Mouse (Mus musculus) lung, embryonic 16.5 days (tissue): ENCODE results near the gene Trappc4. TPM values are rescaled to one million over a fixed set of nuclear protein-coding genes. Genes with fewer than 3 reads are reported as not detected.
"Not testable (repeated sequence)": the region's sequence is repeated elsewhere in the genome, so short reads cannot be mapped to it uniquely, and the experiment has no call there.

Experiments used
- ATAC-seq: fragments of 200-750 bp; cut with Nextera tagmentation; 2 replicates; pipeline ENCODE4 v1.8.0; 2017; ENCODE audit warnings: low read depth, mild to moderate bottlenecking, moderate library complexity
- H3K27ac ChIP-seq: fragments of 300-500 bp; sonication (generic); 2 replicates; pipeline ENCODE4 v1.5.1; 2014; ENCODE audit warnings: mild to moderate bottlenecking, control low read depth, low read length
- H3K27me3 ChIP-seq: fragments of 300-500 bp; sonication (generic); 2 replicates; pipeline ENCODE4 v1.6.1; 2014; ENCODE audit warnings: low read depth, low read length, mixed read lengths; ENCODE audit not compliant: control insufficient read depth, insufficient read depth
- H3K36me3 ChIP-seq: fragments of 300-500 bp; sonication (generic); 2 replicates; pipeline ENCODE4 v1.6.1; 2014; ENCODE audit warnings: low read length; ENCODE audit not compliant: control insufficient read depth, insufficient read depth
- H3K4me1 ChIP-seq: fragments of 300-500 bp; sonication (generic); replicated peaks from 2 replicates; pipeline ENCODE4 v1.6.1; 2014; ENCODE audit warnings: low read length, mixed read lengths; ENCODE audit not compliant: control insufficient read depth, insufficient read depth
- H3K4me2 ChIP-seq: fragments of 300-500 bp; sonication (generic); 2 replicates; pipeline ENCODE4 v1.6.1; 2014; ENCODE audit warnings: low read depth, low read length, control low read depth
- H3K4me3 ChIP-seq: fragments of 300-500 bp; sonication (generic); 2 replicates; pipeline ENCODE4 v1.5.1; 2014; ENCODE audit warnings: mild to moderate bottlenecking, low read length, control low read depth
- H3K9ac ChIP-seq: fragments of 300-500 bp; sonication (generic); 2 replicates; pipeline ENCODE4 v1.6.1; 2014; ENCODE audit warnings: low read length, control low read depth
- H3K9me3 ChIP-seq: fragments of 300-500 bp; sonication (generic); 2 replicates; pipeline ENCODE4 v1.6.1; 2016; ENCODE audit warnings: low read length; ENCODE audit not compliant: control insufficient read depth
- WGBS: fragments of 180-500 bp; shearing (Covaris S2); extraction: QIAGEN DNeasy Blood & Tissue Kit; methylation state at CpG from one replicate; pipeline ENCODE4 v1.1.7; 2014; 5-methylcytosine and 5-hydroxymethylcytosine counted together
- microRNA-seq: library from miRNA; unstranded; fragments of <30 nt; microRNA quantifications from one replicate; pipeline ENCODE4, GENCODE M21; 2016
- polyA plus RNA-seq: library from polyadenylated mRNA; unstranded; fragments of >200 nt; fragmentation: Nextera tagmentation; extraction: Ambion mirVana; gene quantifications from 2 replicates; pipeline ENCODE4 v1.2.1, GENCODE M21; 2015

The Trappc4 gene
- polyA plus RNA-seq, 1 experiment from 2014 or later: 131 TPM

DNA sequence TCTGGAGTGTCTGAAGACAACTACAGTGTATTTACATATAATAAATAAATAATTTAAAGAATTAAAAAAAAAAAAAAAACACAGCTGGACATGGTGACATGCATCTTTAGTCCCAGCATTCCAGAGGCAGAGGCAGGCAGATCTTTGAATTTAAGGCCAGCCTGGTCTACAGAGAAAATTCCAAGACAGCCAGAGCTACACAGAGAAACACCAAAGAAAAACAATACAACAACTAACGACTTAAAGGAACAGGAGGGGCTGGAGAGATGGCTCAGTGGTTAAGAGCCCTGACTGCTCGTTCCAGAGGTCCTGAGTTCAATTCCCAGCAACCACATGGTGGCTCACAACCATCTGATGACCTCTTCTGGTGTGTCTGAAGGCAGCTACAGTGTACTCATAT lies 30.1 kb downstream of the Trappc4 start:
- ATAC-seq, H3K9ac ChIP-seq, H3K4me2 ChIP-seq, H3K4me3 ChIP-seq, H3K27ac ChIP-seq, H3K27me3 ChIP-seq, H3K9me3 ChIP-seq, H3K36me3 ChIP-seq: not testable (repeated sequence)
- H3K4me1 ChIP-seq: peaks cover 14% of the 10 kb centered on the region
- 80% methylated on average over 2 of the region's 2 CpGs for WGBS

DNA sequence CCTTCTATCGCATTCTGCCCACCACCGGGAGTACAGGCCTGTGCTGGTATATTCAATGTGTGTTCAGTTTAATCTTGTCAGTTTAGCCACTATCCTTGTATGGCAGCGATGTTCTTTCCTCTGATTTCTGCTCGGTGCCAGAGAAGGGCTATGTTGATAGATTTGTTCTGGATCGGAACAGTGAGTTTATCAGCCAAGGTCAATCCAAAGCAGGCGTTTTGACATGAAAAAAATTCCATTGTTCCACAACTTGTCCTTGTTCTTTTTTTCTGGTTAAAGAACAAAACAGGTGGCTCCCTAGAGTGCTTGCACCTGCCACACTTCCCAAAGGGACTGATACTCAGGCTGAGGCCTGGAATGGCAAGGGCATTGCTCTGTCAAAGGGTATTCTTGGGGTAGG lies 31.3 kb downstream of the Trappc4 start:
- H3K4me3 ChIP-seq: no peak overlapping the region
- ATAC-seq: no peak
- no peaks in the 10 kb centered on the region for H3K36me3 ChIP-seq
- no peaks in the 10 kb centered on the region for H3K27me3 ChIP-seq
- WGBS: 81% methylated on average over 6 of the region's 6 CpGs
- H3K9ac ChIP-seq: no peak overlapping the region
- H3K4me1 ChIP-seq: peaks cover 14% of the 10 kb centered on the region
- H3K9me3 ChIP-seq: no peaks in the 10 kb centered on the region
- H3K27ac ChIP-seq: no peak overlapping the region
- no peak overlapping the region for H3K4me2 ChIP-seq

GRCm38 (mm10) chr9:44373386-44373785 lies 34.0 kb downstream of the Trappc4 start:
- Histone ChIP-seq H3K27me3 (no peaks in the 10 kb centered on the region), H3K4me1 (peaks cover 2% of the 10 kb centered on the region; the same call in 1 of the 2 replicates), H3K9me3 (no peaks in the 10 kb centered on the region), H3K4me3 (no peak overlapping the region), H3K4me2 (no peak overlapping the region), H3K36me3 (no peaks in the 10 kb centered on the region), H3K9ac (no peak overlapping the region), H3K27ac (no peak overlapping the region)
- ATAC-seq: no peak

DNA sequence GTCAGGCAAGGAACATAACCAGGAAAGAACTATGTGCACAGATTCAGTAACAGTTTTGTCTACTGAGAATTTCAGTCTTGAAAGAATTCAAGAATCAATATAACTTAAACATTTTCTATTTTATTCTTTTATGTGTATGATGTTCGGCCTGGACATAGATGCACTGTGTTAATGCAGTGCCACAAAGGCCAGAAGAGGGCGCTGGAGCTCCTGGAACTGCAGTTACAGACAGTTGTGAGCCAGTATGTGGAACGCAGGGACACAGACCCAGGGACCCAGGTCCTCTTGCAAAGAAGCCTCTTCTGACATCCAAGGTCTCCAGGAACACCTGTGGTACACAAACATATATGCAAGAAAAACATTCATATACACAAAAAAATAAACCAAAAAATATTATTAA lies 42.9 kb downstream of the Trappc4 start:
- no peak overlapping the region for H3K9ac ChIP-seq
- peaks cover 5% of the 10 kb centered on the region for H3K4me1 ChIP-seq
- no peaks in the 10 kb centered on the region for H3K27me3 ChIP-seq
- no peak overlapping the region for H3K27ac ChIP-seq
- no peaks in the 10 kb centered on the region for H3K36me3 ChIP-seq
- H3K9me3 ChIP-seq: no peaks in the 10 kb centered on the region
- ATAC-seq: no peak
- H3K4me3 ChIP-seq: no peak overlapping the region
- H3K4me2 ChIP-seq: no peak overlapping the region
- WGBS: 63% methylated on average over 3 of the region's 3 CpGs

DNA sequence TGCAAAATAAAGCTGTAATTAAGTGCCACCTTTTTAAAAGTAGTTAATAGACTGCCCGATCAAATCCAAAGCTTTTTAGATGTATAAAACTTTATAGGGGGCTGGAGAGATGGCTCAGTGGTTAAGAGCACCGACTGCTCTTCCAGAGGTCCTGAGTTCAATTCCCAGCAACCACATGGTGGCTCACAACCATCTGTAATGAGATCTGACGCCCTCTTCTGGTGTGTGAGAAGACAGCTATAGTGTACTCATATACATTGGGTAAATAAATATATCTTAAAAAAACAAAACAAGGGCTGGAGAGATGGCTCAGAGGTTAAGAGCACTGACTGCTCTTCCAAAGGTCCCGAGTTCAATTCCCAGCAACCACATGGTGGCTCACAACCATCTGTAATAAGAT lies 45.5 kb downstream of the Trappc4 start:
- WGBS: 35% methylated on average over 4 of the region's 4 CpGs
- H3K27me3 ChIP-seq, H3K36me3 ChIP-seq, H3K4me1 ChIP-seq, H3K9me3 ChIP-seq: not testable (repeated sequence)
- Histone ChIP-seq H3K4me3 (peak overlapping the region; percentile 90), H3K9ac (peak overlapping the region; percentile 55), H3K4me2 (peak overlapping the region; percentile 68), H3K27ac (peak overlapping the region; percentile 43; the same call in 1 of the 2 replicates)
- ATAC-seq: peak; percentile 56

- Histone ChIP-seq H3K4me3 (peak within 1 kb of the TSS; percentile 90), H3K9me3 (no peaks in the 10 kb centered on the region), H3K4me1 (peaks cover 5% of the 10 kb centered on the region), H3K27me3 (no peaks in the 10 kb centered on the region), H3K36me3 (peaks cover 7% of the 10 kb centered on the region), H3K4me2 (peak within 1 kb of the TSS; percentile 81), H3K27ac (peak within 1 kb of the TSS; percentile 72), H3K9ac (peak within 1 kb of the TSS; percentile 85)
- under 1% methylated on average over 44 of the region's 44 CpGs for WGBS
- peak; percentile 98 for ATAC-seq
Measured at GRCm38 (mm10) chr9:44361190-44361917, 46.0 kb downstream of the Trappc4 start, which contains the start of gene Vps11. Gene Vps11 (minus strand): TSS chr9:44361670.

GRCm38 (mm10) chr9:44357207-44357606 lies 50.2 kb downstream of the Trappc4 start:
- no peak overlapping the region for H3K4me2 ChIP-seq
- peaks cover 45% of the 10 kb centered on the region for H3K36me3 ChIP-seq
- ATAC-seq: no peak
- H3K4me3 ChIP-seq: no peak overlapping the region
- H3K9ac ChIP-seq: no peak overlapping the region
- H3K27ac ChIP-seq: no peak overlapping the region
- H3K4me1 ChIP-seq: peaks cover 5% of the 10 kb centered on the region
- no peaks in the 10 kb centered on the region for H3K9me3 ChIP-seq
- no peaks in the 10 kb centered on the region for H3K27me3 ChIP-seq
- WGBS: 70% methylated on average over 4 of the region's 4 CpGs

Small RNA genes lying within 50 kb of the gene (microRNA-seq; reads per million reads assigned to microRNA genes)
- gene Mir7085: not detected

Other genes with a start within 250 kb of the Trappc4 start
- 15.3 and 15.5 TPM in 2 replicates for gene Cbl, start 173.6 kb downstream of the Trappc4 start, polyA plus RNA-seq
- 7.3 and 14.3 TPM in 2 replicates for gene Ccdc153, start 166.9 kb downstream of the Trappc4 start, polyA plus RNA-seq
- 0.11 TPM in 1 of 2 replicates, not detected in the other for gene Pdzd3, start 156.1 kb downstream of the Trappc4 start, polyA plus RNA-seq
- 9.5 and 10.4 TPM in 2 replicates for gene Nlrx1, start 139.0 kb downstream of the Trappc4 start, polyA plus RNA-seq
- gene Abcg4, start 119.0 kb downstream of the Trappc4 start, polyA plus RNA-seq: 1.4 and 2.1 TPM in 2 replicates
- 24.3 and 25.1 TPM in 2 replicates for gene Hinfp, start 101.9 kb downstream of the Trappc4 start, polyA plus RNA-seq
- gene C2cd2l, start 87.3 kb downstream of the Trappc4 start, polyA plus RNA-seq: 6.8 and 7.4 TPM in 2 replicates
- gene Dpagt1, start 81.6 kb downstream of the Trappc4 start, polyA plus RNA-seq: 38.0 and 42.3 TPM in 2 replicates
- gene H2afx, start 72.9 kb downstream of the Trappc4 start, polyA plus RNA-seq: 318 and 395 TPM in 2 replicates
- 110 and 117 TPM in 2 replicates for gene Hmbs, start 63.4 kb downstream of the Trappc4 start, polyA plus RNA-seq
- 31.4 and 32.8 TPM in 2 replicates for gene Vps11, start 45.9 kb downstream of the Trappc4 start, polyA plus RNA-seq
- gene Hyou1, start 28.1 kb downstream of the Trappc4 start, polyA plus RNA-seq: 38.2 and 42.0 TPM in 2 replicates
- 19.9 and 21.9 TPM in 2 replicates for gene Slc37a4, start 10.7 kb downstream of the Trappc4 start, polyA plus RNA-seq
- 1,846 and 1,855 TPM in 2 replicates for gene Rps25, start 461 bp downstream of the Trappc4 start, polyA plus RNA-seq
- 32.5 TPM in 2 replicates for gene Ccdc84, start 11.0 kb upstream of the Trappc4 start, polyA plus RNA-seq
- not detected in 2 replicates for gene Foxr1, start 33.5 kb upstream of the Trappc4 start, polyA plus RNA-seq
- gene Upk2, start 47.4 kb upstream of the Trappc4 start, polyA plus RNA-seq: 1.8 and 2.0 TPM in 2 replicates
- gene Bcl9l, start 75.2 kb upstream of the Trappc4 start, polyA plus RNA-seq: 14.1 and 16.1 TPM in 2 replicates
- gene Cxcr5, start 154.3 kb upstream of the Trappc4 start, polyA plus RNA-seq: 0.08 and 0.29 TPM in 2 replicates
- gene Ddx6, start 197.3 kb upstream of the Trappc4 start, polyA plus RNA-seq: 15.2 and 16.5 TPM in 2 replicates